ENCODE assay signal across 29 mouse cellular contexts in the genomic region with DNA sequence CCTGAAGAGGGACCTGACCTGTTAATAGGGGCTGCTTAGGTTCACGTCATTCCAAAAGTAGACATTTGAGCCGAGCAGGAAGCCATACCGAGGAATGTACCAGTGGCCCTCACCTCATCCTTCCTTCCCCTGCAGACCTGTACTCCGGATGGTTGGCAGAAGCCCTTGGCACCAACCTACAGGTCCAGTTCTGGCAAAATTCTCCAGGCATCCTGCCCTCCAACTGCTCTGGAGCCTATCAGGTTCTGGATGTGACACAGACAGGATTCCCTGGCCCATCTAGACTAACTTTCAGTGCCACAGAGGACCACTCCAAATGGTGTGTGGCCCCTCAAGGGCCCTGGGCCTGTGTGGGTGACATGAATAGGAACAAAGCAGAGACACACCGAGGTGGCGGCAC. TPM values are rescaled to one million over a fixed set of nuclear protein-coding genes. Genes with fewer than 3 reads are reported as not detected.
A peak's percentile ranks its signal among the peaks of the same experiment; 100 is the strongest.
DNase-seq lines count a peak whose midpoint lies in the region; ATAC-seq lines count a peak whose summit lies in the region.
"Had no signal": no experiment of that assay in that cellular context is flagged by ENCODE, and none has a peak within 500 bp of the region (broad histone marks: within the 10 kb centered on the region; RNA-seq: fewer than 3 reads in every experiment).

No protein-coding gene starts in this region.

- H3K4me2 ChIP-seq in kidney, embryonic 16.5 days (replicated peaks; ENCODE audit: low read depth, low read length): no peak overlapping the region
- H3K4me2 ChIP-seq in liver, embryonic 16.5 days (ENCODE audit: low read depth, low read length): peak overlapping the region; percentile 94; the same call in 1 of the 2 replicates
- H3K4me2 ChIP-seq: hindbrain, embryonic 13.5 days; midbrain, embryonic 11.5 days; neural tube, embryonic 15.5 days had no signal

- WGBS in kidney, embryonic 16.5 days: 81% methylated on average over 6 of the region's 6 CpGs
- 74% methylated on average over 6 of the region's 6 CpGs for WGBS in liver, embryonic 16.5 days (ENCODE audit: insufficient replicate concordance)

- ATAC-seq in kidney, embryonic 16.5 days (ENCODE audit: low FRiP score, low TSS enrichment): no peak
- ATAC-seq in liver, embryonic 16.5 days (ENCODE audit: low read depth): no peak
- ATAC-seq: forebrain, postnatal 0 days had no signal

- no peak for DNase-seq in kidney, adult 18-20 months
- peak; percentile 78 to 86 for DNase-seq in cerebellum, adult 18-20 months
- peak; percentile 64 to 70 for DNase-seq in cerebellum, postnatal 14 days
- no peak for DNase-seq in left cerebral cortex, adult 11 months (ENCODE audit: low spot score)
- DNase-seq in gastrocnemius, postnatal 4 days (ENCODE audit: low spot score in 2 of 2): no peak
- DNase-seq in kidney, postnatal 25 days: no peak
- DNase-seq: adrenal gland, postnatal 10 days; embryo, embryonic 11 days; forebrain, postnatal 0 days; gastrocnemius, postnatal 14 days; heart, adult 2 months; kidney, adult 2 months; kidney, postnatal 10 days; lung, adult 18-20 months; lung, postnatal 10 days; right cerebral cortex, postnatal 14 days; spleen, adult 18-20 months; thymus, postnatal 14 days had no signal

- H3K9me3 ChIP-seq in kidney, embryonic 16.5 days (ENCODE audit: low read length): no peaks in the 10 kb centered on the region
- no peaks in the 10 kb centered on the region for H3K9me3 ChIP-seq in liver, embryonic 16.5 days (replicated peaks; ENCODE audit: control insufficient read depth, low read length)
- H3K9me3 ChIP-seq: hindbrain, embryonic 13.5 days; neural tube, embryonic 15.5 days had no signal

- H3K27ac ChIP-seq in kidney, embryonic 16.5 days (ENCODE audit: low read length): no peak overlapping the region
- H3K27ac ChIP-seq in liver, embryonic 16.5 days (ENCODE audit: low read length): no peak overlapping the region
- H3K27ac ChIP-seq: heart, adult 2 months; hindbrain, embryonic 13.5 days; limb, embryonic 12.5 days; neural tube, embryonic 15.5 days had no signal

- H3K4me3 ChIP-seq in kidney, embryonic 16.5 days (ENCODE audit: low read length): no peak overlapping the region
- H3K4me3 ChIP-seq in liver, embryonic 16.5 days (ENCODE audit: low read depth, low read length): no peak overlapping the region
- H3K4me3 ChIP-seq: heart, adult 2 months; hindbrain, embryonic 13.5 days; limb, embryonic 12.5 days; neural tube, embryonic 15.5 days had no signal

- peaks cover 11% of the 10 kb centered on the region for H3K4me1 ChIP-seq in kidney, embryonic 16.5 days (ENCODE audit: insufficient read depth, low read length)
- H3K4me1 ChIP-seq in liver, embryonic 16.5 days (ENCODE audit: control insufficient read depth, low read depth, low read length): peaks cover 45% of the 10 kb centered on the region

- H3K36me3 ChIP-seq in kidney, embryonic 16.5 days (ENCODE audit: insufficient read depth, low read length): no peaks in the 10 kb centered on the region
- H3K36me3 ChIP-seq in liver, embryonic 16.5 days (ENCODE audit: control insufficient read depth, insufficient read depth): peaks cover 15% of the 10 kb centered on the region

- peaks cover 33% of the 10 kb centered on the region for H3K27me3 ChIP-seq in kidney, embryonic 16.5 days (ENCODE audit: insufficient read depth, low read length)
- peaks cover 16% of the 10 kb centered on the region for H3K27me3 ChIP-seq in liver, embryonic 16.5 days (ENCODE audit: control insufficient read depth, insufficient read depth, low read depth, low read length)

- 0 out of 2 replicates have a peak overlapping the region, but pooled peaks have one; percentile 15 for H3K9ac ChIP-seq in kidney, embryonic 16.5 days (replicated peaks; ENCODE audit: low read length)
- H3K9ac ChIP-seq in liver, embryonic 16.5 days (ENCODE audit: low read depth, low read length): no peak overlapping the region; the same call in 1 of the 2 replicates
- H3K9ac ChIP-seq: forebrain, postnatal 0 days; hindbrain, embryonic 13.5 days; limb, embryonic 12.5 days; neural tube, embryonic 15.5 days had no signal

RNA-seq across cellular contexts. Expression of a gene that starts 2.2 kb away (rescaled TPM):
- polyA plus RNA-seq in kidney, embryonic 16.5 days (2015; fragmentation: Nextera tagmentation; extraction: Ambion mirVana): 10.2 and 10.6 TPM in 2 replicates
- 12.5 and 13.6 TPM in 2 replicates for polyA plus RNA-seq in liver, embryonic 16.5 days (2015; fragmentation: Nextera tagmentation; extraction: Ambion mirVana)
- 1 to 10 TPM; 6.9 to 7.0 TPM for total RNA-seq in gastrocnemius, postnatal 4 days (2021)

RNA-seq across cellular contexts. Expression of a gene that starts 8.8 kb away (rescaled TPM):
- 2.4 and 2.8 TPM in 2 replicates for polyA plus RNA-seq in kidney, embryonic 16.5 days (2015; fragmentation: Nextera tagmentation; extraction: Ambion mirVana)
- 394 and 409 TPM in 2 replicates for polyA plus RNA-seq in liver, embryonic 16.5 days (2015; fragmentation: Nextera tagmentation; extraction: Ambion mirVana)
- under 1 TPM in 1 of 2 experiments, not detected in 1; 0.67 TPM for total RNA-seq in gastrocnemius, postnatal 4 days (2021)
- total RNA-seq: forebrain, postnatal 0 days; heart, postnatal 25 days; left cerebral cortex, postnatal 10 days; midbrain, postnatal 0 days had no signal

RNA-seq across cellular contexts. Expression of a gene that starts 16.8 kb away (rescaled TPM):
- polyA plus RNA-seq in kidney, embryonic 16.5 days (2015; fragmentation: Nextera tagmentation; extraction: Ambion mirVana): 61.2 and 70.4 TPM in 2 replicates
- polyA plus RNA-seq in liver, embryonic 16.5 days (2015; fragmentation: Nextera tagmentation; extraction: Ambion mirVana): 65.7 and 73.0 TPM in 2 replicates
- total RNA-seq in gastrocnemius, postnatal 4 days (2021): 10 to 100 TPM; 22.1 to 28.2 TPM

RNA-seq across cellular contexts. Expression of a gene that starts 26.6 kb away (rescaled TPM):
- 0.34 and 0.54 TPM in 2 replicates for polyA plus RNA-seq in kidney, embryonic 16.5 days (2015; fragmentation: Nextera tagmentation; extraction: Ambion mirVana)
- polyA plus RNA-seq in liver, embryonic 16.5 days (2015; fragmentation: Nextera tagmentation; extraction: Ambion mirVana): 0.09 and 0.15 TPM in 2 replicates
- total RNA-seq in gastrocnemius, postnatal 4 days (2021): under 1 TPM in 1 of 2 experiments, not detected in 1; 0.07 TPM
- polyA plus RNA-seq: C2C12 had no signal

RNA-seq across cellular contexts. Expression of a gene that starts 36.2 kb away (rescaled TPM):
- polyA plus RNA-seq in kidney, embryonic 16.5 days (2015; fragmentation: Nextera tagmentation; extraction: Ambion mirVana): 0.19 and 0.30 TPM in 2 replicates
- 0.20 and 0.44 TPM in 2 replicates for polyA plus RNA-seq in liver, embryonic 16.5 days (2015; fragmentation: Nextera tagmentation; extraction: Ambion mirVana)
- total RNA-seq in gastrocnemius, postnatal 4 days (2021): not detected
- total RNA-seq: gastrocnemius, postnatal 14 days; heart, adult 2 months; heart, postnatal 25 days had no signal
- polyA plus RNA-seq: embryonic facial prominence, embryonic 14.5 days; heart, adult 2 months; kidney, adult 2 months had no signal

Comparison
In these comparisons a context has a peak if more than half of its experiments do, and no peak if none do; other contexts are left out.
1. DNase-seq: peak in cerebellum, adult 18-20 months (2 of 2) and cerebellum, postnatal 14 days (2 of 2); none in kidney, adult 18-20 months (single experiment), left cerebral cortex, adult 11 months (single experiment), gastrocnemius, postnatal 4 days (0 of 2) and kidney, postnatal 25 days (0 of 2).
2. RNA of a gene that starts 8.8 kb away (polyA plus RNA-seq): 394 to 409 TPM in liver, embryonic 16.5 days; 2.4 to 2.8 TPM in kidney, embryonic 16.5 days; every median in the first group is over 100 times any median in the second.